Mouse (Mus musculus): Measurements from ENCODE around the gene Tcirg1. TPM values are rescaled to one million over a fixed set of nuclear protein-coding genes. Genes with fewer than 3 reads are reported as not detected.

The Tcirg1 gene
- total RNA-seq, 2 experiments from 2014 or later: 2.5 to 4.0 TPM

DNA sequence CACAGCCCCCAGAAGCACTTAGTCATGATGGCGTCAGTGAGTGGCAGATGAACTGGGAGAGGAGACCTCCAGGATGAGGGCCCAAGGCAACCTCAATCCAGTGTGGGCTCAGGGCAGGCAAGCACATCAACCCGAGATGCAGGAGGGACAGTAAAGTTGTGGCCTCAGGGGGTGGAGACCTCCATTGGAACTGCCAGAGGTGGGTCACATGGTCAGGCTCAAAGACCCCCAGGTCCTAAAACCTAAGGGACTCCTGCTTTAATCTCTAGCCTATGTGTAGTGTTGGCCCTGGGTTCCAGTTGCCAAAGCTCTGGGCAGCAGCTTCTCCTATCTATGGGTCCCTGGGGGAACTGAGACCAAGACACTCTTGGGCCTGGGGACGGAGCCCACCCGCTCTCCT is 21.8 kb upstream of the Tcirg1 start:
- no peak for DNase-seq (ENCODE audit: low spot score)

DNA sequence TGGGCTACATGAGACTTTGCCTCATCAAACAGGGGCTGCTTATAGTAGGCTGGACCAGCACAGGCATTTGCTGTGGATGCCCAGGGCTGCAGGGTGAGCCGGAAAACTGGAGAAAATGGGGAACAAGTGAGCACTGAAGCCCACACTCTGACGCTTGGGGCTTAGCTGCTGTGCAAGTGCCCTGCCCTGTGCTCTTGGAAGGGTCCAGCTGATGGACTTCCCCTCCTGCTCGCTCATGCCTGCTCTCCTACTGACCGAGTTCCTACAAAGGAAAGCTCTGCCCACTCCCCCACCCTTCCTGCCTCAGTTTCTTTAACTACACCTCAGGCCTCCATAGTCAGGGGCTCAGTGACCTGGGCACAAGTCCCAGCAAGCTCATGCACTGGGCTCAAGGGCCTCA is 21.1 kb upstream of the Tcirg1 start:
- DNase-seq (ENCODE audit: low spot score): no peak

DNA sequence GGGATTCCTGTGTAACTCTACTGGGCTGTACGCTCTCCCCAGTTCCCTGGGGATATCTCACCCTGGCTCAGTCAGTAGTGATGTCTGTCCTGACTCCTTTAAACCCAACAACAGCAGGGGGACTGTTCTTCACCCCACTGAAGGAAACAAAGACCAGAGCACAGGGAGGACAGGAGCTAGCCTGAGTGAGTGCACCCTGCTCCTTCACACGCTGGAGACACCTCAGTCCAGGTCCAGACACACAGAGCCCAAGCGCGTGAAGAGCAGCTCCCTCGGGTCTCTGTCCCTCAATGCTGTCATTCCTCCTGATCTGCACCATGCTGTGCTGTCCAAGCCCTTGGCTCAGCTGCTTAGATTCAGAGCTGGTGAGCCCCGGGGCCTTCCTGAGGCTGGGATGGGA is 19.8 kb upstream of the Tcirg1 start:
- DNase-seq (ENCODE audit: low spot score): no peak

DNA sequence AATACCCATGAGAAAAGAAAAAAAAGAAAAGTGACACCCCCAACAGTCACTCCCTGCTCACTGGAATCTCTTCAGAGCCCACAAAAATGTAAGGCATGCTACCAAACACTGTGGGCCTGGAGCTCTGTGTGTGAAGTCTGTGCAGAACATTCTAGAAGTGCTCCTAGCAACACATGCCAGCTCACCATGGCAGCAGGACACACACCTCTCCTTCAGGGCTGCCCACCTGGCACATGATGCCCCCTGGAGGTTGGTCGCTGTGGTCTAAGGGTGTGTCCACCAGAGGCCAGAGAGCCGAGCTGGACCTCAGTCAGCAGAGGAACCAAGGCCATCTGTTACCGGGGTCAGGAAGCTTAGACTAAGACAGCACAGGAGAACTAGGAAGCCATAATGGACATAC is 19.3 kb upstream of the Tcirg1 start:
- DNase-seq (ENCODE audit: low spot score): no peak

DNA sequence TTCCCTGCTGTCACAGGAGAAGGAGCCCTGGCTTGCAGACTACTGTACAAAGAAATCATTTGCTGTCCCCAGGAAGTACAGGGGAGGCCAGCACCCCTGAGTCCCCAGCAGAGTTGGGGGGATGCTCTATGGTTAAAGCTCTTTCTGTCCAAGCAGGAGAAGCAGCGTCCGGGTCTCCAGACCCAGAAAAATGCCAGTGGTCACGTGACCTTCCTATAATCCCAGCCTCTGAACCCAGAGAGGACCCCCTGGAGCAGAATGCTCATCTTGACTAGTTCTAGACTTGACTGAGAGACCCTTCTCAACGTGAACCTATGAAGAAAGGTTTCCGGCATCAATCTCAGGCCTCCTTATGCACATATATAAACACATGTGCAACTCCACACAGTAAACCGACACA is 18.9 kb upstream of the Tcirg1 start:
- DNase-seq (ENCODE audit: low spot score): no peak

DNA sequence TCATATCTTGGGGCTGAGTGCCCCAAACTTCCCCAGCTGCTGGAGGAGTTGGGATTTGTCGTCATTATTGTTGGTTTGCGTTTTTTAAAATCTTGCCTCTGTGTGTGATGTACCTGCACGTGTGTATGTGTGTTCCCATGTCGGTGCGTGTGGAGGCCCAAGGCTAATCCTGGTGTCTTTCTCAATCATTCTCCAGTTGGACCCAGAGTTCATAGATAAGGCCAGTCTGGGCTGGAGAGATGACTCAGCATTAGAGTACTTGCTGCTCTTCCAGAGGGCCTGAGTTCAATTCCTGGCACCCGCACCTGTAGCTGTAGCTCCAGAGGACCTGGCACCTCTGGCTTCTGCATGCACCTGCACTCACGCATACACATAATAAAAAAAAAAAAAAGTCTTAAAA is 17.9 kb upstream of the Tcirg1 start:
- DNase-seq (ENCODE audit: low spot score): no peak

DNA sequence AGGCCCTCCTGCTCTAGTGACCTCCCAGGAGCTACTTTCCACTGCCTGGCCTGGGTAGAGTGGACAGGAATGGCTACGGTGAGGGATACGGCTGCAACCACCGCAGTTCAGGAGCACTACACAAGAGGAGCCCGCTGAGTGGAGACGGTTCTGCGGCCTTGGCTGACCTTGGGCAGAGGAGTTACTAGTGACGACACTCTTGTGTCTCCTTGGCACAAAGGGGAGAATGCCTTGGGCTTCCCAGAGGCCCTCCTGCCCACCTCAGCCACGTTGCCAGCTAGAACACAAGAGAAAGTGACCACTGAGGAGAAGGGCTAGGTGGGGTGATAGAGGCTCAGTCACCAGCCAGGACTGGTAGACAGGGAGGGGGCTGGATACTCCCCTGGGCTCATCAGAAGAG is 17.3 kb upstream of the Tcirg1 start:
- DNase-seq (ENCODE audit: low spot score): no peak

DNA sequence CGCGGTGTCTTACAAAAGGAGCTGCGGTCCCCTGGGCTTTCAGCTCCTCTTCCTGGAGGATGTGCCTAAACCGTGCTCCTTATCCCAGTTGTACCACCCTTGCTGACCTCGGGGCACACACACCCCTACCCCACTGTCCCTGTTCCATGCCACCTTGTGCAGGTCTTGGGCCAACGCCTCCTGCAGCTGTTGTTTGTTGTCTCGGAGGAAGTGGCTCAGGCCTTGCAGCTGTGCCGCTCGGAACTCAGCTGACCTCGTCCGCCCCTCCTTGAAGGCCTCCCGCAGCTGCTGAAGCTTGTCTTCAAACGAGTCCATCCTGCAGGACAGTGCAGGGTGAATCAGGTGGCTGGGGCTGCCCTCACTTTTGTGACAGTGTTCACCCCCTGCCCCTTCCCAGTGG is 16.7 kb upstream of the Tcirg1 start:
- no peak for DNase-seq (ENCODE audit: low spot score)

DNA sequence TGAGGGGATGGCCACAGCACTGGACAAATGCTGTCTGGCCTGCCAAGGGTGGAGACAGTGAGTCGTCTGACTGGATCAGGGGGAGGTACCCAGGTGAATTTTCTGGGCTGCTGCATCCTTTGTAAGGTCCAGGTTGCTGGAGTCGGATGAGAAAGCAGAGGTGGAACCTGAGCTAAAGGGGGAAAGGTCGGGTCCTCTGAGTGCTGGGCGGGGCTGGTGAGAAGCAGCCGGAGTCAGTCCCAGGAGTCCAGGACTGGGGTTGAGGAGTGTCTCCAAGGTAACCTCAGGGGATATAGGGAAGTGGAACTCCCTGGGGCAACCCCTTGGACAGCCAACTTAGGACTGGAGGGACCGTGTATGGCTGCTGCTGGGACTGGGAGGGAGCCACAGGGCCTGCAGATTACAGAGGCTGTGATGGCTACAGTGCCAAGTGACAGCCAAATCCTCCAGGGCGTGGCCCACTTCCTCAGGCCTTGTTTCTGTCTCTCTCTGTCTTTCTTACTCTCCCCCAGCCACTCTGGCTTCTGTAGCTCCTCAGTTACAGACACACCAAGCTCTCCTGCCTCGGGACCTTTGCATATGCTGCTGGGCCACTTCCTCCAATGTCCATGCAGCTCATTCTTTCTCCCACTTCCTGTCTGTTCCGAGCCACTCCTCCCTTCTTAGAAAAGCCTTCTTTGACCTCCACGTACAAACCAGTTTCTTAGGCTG is 15.9 kb upstream of the Tcirg1 start:
- no peak for DNase-seq (ENCODE audit: low spot score)

DNA sequence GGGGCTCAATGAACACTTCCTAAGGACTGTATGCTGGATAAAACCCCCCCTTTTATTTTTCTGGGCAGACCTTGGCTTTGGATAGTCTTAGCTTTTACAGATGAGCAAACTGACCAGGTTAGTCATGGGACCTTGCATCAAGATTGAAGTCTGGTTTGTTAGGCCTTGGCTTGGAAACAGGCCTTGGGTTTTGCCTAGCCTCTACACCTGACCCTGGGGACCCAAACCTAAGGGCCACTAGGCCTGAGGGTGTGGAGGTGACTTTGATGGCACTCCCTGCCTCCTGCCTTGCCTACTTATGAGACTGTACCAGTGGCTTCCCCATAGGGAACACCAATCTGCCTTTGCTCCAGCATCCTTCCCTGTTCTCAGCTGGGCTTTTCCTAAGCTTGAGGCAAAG is 13.0 kb upstream of the Tcirg1 start:
- no peak for DNase-seq (ENCODE audit: low spot score)

DNA sequence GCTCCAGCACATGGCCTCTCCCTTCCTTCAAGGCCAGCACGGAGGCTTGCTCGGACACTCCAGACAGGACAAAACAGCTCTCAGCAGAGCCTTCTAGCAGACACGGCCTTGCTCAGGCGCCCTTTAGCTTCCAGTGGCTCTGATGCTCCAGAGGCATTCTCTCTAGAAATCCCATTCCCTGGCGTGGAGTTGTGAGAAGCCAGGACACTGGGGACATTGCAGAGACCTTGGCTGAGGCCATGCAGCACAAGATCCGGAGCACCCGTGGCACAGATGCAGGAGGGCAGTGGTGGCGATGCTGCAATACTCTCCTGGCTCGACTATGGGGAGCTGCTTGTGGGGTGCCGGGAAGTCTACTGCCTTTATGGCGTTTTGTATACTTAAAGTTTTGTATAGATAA is 9.8 kb upstream of the Tcirg1 start:
- no peak for DNase-seq (ENCODE audit: low spot score)

DNA sequence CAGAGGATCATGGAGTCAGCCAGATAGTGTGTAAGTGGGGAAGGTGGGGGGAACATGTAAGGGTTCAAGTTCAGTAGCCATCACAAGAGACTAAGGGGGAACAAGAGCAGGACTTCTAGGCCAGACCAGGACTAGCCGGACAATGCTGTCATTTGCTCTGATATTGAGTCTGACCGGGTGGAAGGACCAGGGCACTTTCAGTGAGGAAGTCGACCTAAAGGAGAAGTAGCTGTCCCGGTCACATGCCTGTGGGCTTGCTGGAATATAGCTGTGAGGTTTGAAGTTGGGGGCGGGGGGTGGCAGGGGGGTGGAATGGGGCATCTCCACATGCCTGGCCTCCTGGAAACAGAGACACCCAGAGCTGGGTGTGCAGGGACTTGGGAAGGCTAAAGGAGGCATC is 7.6 kb upstream of the Tcirg1 start:
- no peak for DNase-seq (ENCODE audit: low spot score)

DNA sequence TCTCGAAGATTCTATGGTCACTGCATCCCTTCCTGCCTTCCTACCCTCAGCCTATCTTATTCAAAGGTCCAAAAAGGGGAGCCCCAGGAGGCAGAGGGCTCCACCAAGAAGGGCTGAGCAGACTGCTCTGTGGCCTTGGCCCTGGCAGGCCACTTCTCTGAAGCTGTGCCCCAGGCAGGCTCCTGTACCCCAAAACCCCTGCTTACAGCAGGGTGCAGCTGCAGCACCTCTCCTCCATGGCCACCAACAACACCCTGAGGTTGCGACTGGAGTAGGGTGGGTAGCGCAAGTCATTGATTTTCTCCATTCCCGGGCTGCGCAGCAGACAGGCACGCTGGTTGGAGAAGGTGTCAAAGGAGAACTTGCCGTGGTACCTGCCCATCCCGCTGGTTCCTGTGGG is 6.8 kb upstream of the Tcirg1 start:
- DNase-seq (ENCODE audit: low spot score): no peak

DNA sequence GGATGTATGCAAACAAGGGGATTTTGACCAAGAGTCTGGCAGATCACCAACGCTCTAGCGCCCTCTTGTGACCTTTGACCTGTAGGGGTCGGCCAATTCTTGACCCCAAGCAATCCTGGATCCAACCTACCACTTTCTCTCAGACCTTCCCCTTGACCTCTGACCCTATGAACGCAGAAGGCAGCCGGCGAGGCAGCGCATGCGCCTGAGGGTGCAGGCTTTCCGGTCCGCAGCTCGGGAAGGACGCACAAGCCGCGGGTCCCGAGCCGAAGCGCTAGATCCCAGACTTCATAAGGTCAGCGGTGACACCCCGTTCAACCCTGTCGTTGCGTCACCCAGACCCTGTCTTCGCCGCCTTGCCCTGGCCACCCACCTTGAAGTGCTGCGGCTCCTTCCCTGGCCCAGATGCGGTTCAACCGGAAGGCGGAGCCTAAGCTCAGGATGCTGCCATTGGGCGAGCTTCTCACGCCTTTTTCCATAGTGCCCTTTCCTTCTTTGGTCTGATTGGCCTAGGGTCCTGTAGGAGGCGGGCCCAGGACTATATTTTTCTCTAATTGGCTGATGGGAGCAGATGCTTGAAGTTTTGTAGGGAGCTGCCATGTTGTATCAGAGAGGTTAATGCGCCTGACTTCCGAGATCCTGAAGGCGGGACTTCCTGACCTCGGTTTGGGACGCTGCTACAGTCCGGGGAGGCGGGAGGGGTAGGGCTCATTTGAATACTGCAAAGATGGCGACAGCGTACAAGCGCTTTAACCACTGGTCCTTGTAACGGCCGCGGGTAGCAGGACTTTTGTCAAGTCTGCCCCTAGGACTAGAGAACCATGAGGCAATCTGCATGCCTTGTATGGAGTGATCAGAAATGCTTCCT is 5.6 kb upstream of the Tcirg1 start, which contains the start of gene Ndufs8:
Ndufs8 (minus strand) TSS at position 438 of the 868 bp plus-strand sequence.
- DNase-seq (ENCODE audit: low spot score): peak; percentile 96

DNA sequence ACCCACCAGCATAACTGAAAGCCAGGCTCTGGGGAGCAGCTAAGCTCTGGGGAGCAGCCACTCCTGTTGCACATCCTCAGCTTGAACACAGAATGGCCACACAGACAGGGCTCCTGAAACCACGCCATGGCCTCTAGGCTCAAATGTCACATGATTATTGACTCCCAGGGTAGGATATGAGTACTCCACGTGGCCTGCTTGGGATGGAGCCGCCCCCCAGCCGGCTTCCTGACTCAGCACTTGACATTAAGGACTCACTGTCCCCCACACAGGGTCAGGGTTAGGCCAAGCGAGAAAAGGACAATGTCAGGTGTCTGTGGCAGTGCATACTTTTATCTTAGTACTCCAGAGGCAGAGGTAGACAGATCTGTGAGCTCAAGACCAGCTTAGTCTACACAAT is 3.3 kb upstream of the Tcirg1 start:
- no peak for DNase-seq (ENCODE audit: low spot score)

DNA sequence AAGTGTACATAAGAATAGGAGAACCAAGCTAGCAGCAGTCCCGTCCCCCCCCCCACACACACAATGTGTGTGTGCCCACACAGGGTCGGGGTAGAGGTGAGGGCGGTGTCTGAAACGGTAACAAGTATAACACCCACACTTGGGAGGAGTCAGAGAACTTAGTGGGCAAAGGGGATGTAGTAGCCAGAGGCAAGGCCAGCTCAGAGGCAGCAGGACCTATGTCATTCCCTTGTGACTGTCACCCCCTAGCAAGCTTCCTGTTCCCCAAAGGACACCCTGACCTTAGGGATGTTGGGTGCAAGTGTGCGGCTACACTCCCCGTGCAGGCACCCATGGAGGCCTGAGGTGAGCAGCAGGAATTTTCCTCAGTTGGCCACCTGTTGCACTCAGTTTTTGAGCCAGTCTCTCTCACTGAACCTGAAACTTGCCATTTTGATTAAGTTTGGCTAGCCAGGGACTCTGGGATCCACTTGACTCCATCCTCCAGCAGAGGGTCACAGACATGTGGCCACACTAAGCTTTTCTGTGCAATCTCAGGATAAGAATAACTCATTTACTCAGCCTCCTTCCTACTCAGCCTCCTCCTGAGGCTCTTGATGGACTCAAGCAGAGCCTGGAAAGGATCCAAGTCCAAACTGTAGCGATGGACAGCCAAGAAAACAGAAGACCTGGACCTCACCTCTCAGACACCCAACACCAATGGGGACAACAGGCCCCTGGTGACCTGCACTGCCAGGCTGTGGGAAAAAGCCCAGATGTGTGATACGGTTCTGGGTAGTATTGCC is 1.1 kb upstream of the Tcirg1 start:
- DNase-seq (ENCODE audit: low spot score): no peak

DNA sequence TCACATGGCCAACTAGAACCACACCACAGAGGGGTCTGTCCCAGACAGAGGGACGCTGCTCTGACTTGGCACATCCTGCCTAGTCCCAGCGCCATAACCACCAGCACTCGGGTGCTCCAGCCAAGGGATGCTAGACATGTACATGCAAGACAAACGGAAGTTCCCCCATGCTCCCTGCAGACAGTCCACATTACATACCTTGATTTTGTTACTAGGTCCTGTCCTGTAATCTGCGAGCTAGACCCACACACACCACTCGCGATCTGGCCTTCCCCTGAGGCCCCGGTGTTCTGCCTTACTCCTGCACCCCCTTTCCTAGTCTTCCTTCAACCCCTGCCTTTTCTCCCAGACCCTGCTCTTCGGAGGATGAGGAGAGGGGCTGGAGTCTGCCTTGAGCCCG is 607 bp downstream of the Tcirg1 start:
- no peak for DNase-seq (ENCODE audit: low spot score)

DNA sequence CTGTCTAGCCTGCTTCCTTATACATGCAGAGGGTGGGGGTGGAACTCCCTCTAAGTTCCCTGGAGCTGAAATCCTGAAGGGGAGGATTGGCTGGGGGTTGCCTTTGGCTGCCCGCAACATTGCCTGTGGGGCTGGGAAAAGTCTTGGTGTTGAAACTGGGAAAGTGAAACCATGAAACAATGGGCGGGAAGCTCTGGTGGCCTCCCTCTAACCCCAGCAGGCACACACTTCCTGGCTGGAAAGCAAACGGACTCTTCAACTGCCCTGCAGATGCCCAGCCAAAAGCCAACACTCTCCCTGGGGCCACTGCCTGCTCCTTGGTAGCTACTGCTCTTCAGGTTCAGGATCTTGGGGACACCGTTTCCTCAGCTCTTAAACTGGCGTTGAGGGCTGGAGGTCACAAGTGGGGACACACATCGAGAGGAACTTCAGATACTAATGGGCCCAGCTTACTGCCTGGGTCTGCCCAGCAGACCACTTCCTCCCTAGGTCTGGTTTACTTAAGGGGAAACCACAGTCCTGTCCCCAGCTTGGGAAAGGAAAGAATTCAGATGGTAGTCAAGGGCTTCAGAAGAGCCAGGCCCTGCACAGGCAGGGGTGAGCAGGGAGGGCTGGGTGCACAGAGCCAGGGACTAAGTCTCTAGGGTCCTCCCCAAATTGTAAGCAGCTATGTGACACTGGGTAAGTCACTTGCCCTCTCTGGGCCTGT is 1.5 kb downstream of the Tcirg1 start:
- DNase-seq (ENCODE audit: low spot score): peak; percentile 37

DNA sequence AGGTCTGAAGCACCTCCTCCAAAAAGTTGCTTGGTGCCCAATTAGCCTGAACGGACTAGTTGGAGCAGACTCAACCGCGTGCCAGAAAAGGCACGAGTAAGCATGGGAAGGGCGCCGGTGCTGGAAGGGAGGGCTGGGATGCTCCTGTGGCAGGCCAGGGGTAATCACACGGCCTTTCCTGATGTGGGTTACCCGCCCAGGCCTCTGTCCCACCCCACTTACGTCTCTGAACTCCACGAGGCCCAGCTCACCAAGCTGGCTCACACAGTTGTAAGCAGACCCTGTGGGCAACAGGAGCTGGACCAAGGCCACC is 2.6 kb downstream of the Tcirg1 start:
- DNase-seq (ENCODE audit: low spot score): no peak

DNA sequence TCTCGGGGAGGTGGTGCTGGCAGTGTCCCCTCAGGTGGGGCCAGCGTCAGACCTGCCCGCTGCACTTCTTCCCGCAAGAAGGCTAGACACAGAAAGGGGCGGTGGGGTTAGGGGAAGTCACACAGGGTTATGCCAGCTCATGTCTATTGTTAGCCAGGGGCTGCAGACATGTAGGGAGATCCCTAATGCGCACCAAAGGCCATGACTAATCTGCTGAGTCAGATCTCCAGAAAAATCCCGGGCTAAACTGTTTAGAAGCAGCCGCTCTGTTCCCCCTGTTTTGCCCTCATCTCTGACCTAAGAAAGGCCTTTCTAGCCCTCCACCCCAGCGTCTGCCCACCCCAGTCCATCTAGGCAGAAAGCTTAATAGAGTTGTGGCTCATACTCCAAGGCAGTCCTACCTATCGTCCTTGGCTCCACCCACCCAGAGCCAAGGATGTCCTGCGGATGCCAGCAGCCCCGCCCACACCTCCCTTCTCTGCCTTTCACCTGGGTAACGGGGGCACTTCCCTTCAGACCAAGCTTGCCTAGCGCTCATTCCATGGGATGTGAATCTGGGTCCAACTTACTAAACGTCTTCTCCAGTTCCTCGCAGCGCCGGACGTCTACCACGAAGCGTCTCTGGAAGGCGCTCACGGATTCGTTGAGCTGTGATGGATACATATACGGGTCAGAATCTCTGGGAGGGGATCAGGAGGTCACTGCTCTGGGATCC is 3.1 kb downstream of the Tcirg1 start:
- no peak for DNase-seq (ENCODE audit: low spot score)

DNA sequence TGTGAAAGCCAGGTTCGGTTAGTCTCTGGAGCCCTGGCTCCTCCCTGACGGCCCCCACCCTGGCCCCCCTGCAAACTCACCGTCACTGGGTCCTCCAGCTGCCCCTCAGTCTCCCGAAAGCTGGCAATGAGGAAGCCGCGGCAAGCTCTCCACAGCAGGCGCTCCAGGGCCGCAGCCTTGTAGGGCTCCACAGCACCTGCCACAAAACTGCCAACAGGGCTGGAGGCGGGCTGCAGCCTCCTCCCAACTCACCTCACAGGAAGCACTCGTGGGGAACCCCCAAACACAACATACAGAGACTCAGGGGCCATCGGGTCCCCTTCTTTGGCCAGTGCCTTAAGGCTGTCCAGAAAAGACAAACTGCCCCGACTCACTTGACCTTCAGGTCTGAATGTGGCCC is 4.0 kb downstream of the Tcirg1 start:
- no peak for DNase-seq (ENCODE audit: low spot score)

All from gastrocnemius, adult 18-20 months (tissue).